Mouse (Mus musculus): ENCODE data around the gene Cbfa2t3. TPM values are rescaled to one million over a fixed set of nuclear protein-coding genes. Genes with fewer than 3 reads are reported as not detected.
"Not testable (repeated sequence)": the region's sequence is repeated elsewhere in the genome, so short reads cannot be mapped to it uniquely, and the experiment has no call there.

Gene Cbfa2t3
- polyA plus RNA-seq, 1 experiment = 22.7 TPM

- H3K4me3 ChIP-seq (ENCODE audit: insufficient read depth, low read depth, low read length); H3K4me1 ChIP-seq (ENCODE audit: control insufficient read depth, insufficient read depth, insufficient read length, low read length); H3K27ac ChIP-seq (replicated peaks; ENCODE audit: low read depth, low read length): not testable (repeated sequence)
Observed at GRCm38 (mm10) chr8:122632134-122632533, 66.8 kb downstream of the Cbfa2t3 start.

GRCm38 (mm10) chr8:122630696-122631095, 68.2 kb downstream of the Cbfa2t3 start:
- H3K27ac ChIP-seq (replicated peaks; ENCODE audit: low read depth, low read length) = no peak overlapping the region
- no peak overlapping the region for H3K4me3 ChIP-seq (ENCODE audit: insufficient read depth, low read depth, low read length)
- H3K4me1 ChIP-seq (ENCODE audit: control insufficient read depth, insufficient read depth, insufficient read length, low read length) = no peaks in the 10 kb centered on the region

GRCm38 (mm10) chr8:122629388-122629787, 69.5 kb downstream of the Cbfa2t3 start:
- Histone ChIP-seq H3K4me1 (ENCODE audit: control insufficient read depth, insufficient read depth, insufficient read length, low read length) (no peaks in the 10 kb centered on the region), H3K27ac (replicated peaks; ENCODE audit: low read depth, low read length) (no peak overlapping the region)

GRCm38 (mm10) chr8:122626896-122627295, 72.0 kb downstream of the Cbfa2t3 start:
- no peaks in the 10 kb centered on the region for H3K4me1 ChIP-seq (ENCODE audit: control insufficient read depth, insufficient read depth, insufficient read length, low read length)
- no peak overlapping the region for H3K27ac ChIP-seq (replicated peaks; ENCODE audit: low read depth, low read length)
- H3K4me3 ChIP-seq (ENCODE audit: insufficient read depth, low read depth, low read length) = no peak overlapping the region

More at GRCm38 (mm10) chr8:122629388-122629787, 69.5 kb downstream of the Cbfa2t3 start:
- no peak overlapping the region for H3K4me3 ChIP-seq (ENCODE audit: insufficient read depth, low read depth, low read length)

- no peak overlapping the region for H3K4me3 ChIP-seq (ENCODE audit: insufficient read depth, low read depth, low read length)
- H3K27ac ChIP-seq (replicated peaks; ENCODE audit: low read depth, low read length) = no peak overlapping the region
- H3K4me1 ChIP-seq (ENCODE audit: control insufficient read depth, insufficient read depth, insufficient read length, low read length) = no peaks in the 10 kb centered on the region
Observed at GRCm38 (mm10) chr8:122625811-122626210, 73.1 kb downstream of the Cbfa2t3 start.

GRCm38 (mm10) chr8:122624653-122625052, 74.3 kb downstream of the Cbfa2t3 start:
- no peak overlapping the region for H3K27ac ChIP-seq (replicated peaks; ENCODE audit: low read depth, low read length)
- no peak overlapping the region for H3K4me3 ChIP-seq (ENCODE audit: insufficient read depth, low read depth, low read length)

GRCm38 (mm10) chr8:122623844-122624642, 74.9 kb downstream of the Cbfa2t3 start:
- H3K4me1 ChIP-seq (ENCODE audit: control insufficient read depth, insufficient read depth, insufficient read length, low read length) = no peaks in the 10 kb centered on the region
- H3K4me3 ChIP-seq (ENCODE audit: insufficient read depth, low read depth, low read length) = no peak overlapping the region
- H3K27ac ChIP-seq (replicated peaks; ENCODE audit: low read depth, low read length) = no peak overlapping the region

More at GRCm38 (mm10) chr8:122624653-122625052, 74.3 kb downstream of the Cbfa2t3 start:
- no peaks in the 10 kb centered on the region for H3K4me1 ChIP-seq (ENCODE audit: control insufficient read depth, insufficient read depth, insufficient read length, low read length)

GRCm38 (mm10) chr8:122622727-122623126, 76.2 kb downstream of the Cbfa2t3 start, which contains the start of gene Pabpn1l:
Gene Pabpn1l (minus strand): TSS chr8:122622739.
- Histone ChIP-seq H3K4me1 (ENCODE audit: control insufficient read depth, insufficient read depth, insufficient read length, low read length) (no peaks in the 10 kb centered on the region), H3K27ac (replicated peaks; ENCODE audit: low read depth, low read length) (no peak within 1 kb of the TSS), H3K4me3 (ENCODE audit: insufficient read depth, low read depth, low read length) (no peak within 1 kb of the TSS)

GRCm38 (mm10) chr8:122620446-122620845, 78.5 kb downstream of the Cbfa2t3 start:
- H3K27ac ChIP-seq (replicated peaks; ENCODE audit: low read depth, low read length) = no peak overlapping the region
- H3K4me3 ChIP-seq (ENCODE audit: insufficient read depth, low read depth, low read length) = no peak overlapping the region
- H3K4me1 ChIP-seq (ENCODE audit: control insufficient read depth, insufficient read depth, insufficient read length, low read length) = no peaks in the 10 kb centered on the region

- no peaks in the 10 kb centered on the region for H3K4me1 ChIP-seq (ENCODE audit: control insufficient read depth, insufficient read depth, insufficient read length, low read length)
- no peak overlapping the region for H3K4me3 ChIP-seq (ENCODE audit: insufficient read depth, low read depth, low read length)
- H3K27ac ChIP-seq (replicated peaks; ENCODE audit: low read depth, low read length) = no peak overlapping the region
Observed at GRCm38 (mm10) chr8:122618660-122619378, 80.1 kb downstream of the Cbfa2t3 start.

GRCm38 (mm10) chr8:122617947-122618546, 80.9 kb downstream of the Cbfa2t3 start:
- no peaks in the 10 kb centered on the region for H3K4me1 ChIP-seq (ENCODE audit: control insufficient read depth, insufficient read depth, insufficient read length, low read length)
- no peak overlapping the region for H3K27ac ChIP-seq (replicated peaks; ENCODE audit: low read depth, low read length)
- H3K4me3 ChIP-seq (ENCODE audit: insufficient read depth, low read depth, low read length) = no peak overlapping the region

GRCm38 (mm10) chr8:122616181-122616905, 82.6 kb downstream of the Cbfa2t3 start:
- no peak overlapping the region for H3K27ac ChIP-seq (replicated peaks; ENCODE audit: low read depth, low read length)
- H3K4me1 ChIP-seq (ENCODE audit: control insufficient read depth, insufficient read depth, insufficient read length, low read length) = peaks cover 5% of the 10 kb centered on the region; the same call in 1 of the 2 replicates
- H3K4me3 ChIP-seq (ENCODE audit: insufficient read depth, low read depth, low read length) = no peak overlapping the region

- peaks cover 7% of the 10 kb centered on the region; the same call in 1 of the 2 replicates for H3K4me1 ChIP-seq (ENCODE audit: control insufficient read depth, insufficient read depth, insufficient read length, low read length)
- H3K4me3 ChIP-seq (ENCODE audit: insufficient read depth, low read depth, low read length) = peak within 1 kb of the TSS; percentile 70
- peak within 1 kb of the TSS; percentile 33; the same call in 1 of the 2 replicates for H3K27ac ChIP-seq (replicated peaks; ENCODE audit: low read depth, low read length)
Observed at GRCm38 (mm10) chr8:122611295-122612133, 87.4 kb downstream of the Cbfa2t3 start, which contains the start of the genes Galns and Trappc2l. Gene Galns (minus strand): TSS chr8:122611463. Gene Trappc2l (plus strand): TSS chr8:122611640.

Data from brown adipose tissue, adult 24 weeks (tissue).